Comparison of ENCODE assay signal across 20 mouse cellular contexts in genomic region chr6:42355366-42355765, GRCm38 (mm10). TPM values are rescaled to one million over a fixed set of nuclear protein-coding genes. Genes with fewer than 3 reads are reported as not detected.
"Had no signal": no experiment of that assay in that cellular context is flagged by ENCODE, and none has a peak within 500 bp of the region (broad histone marks: within the 10 kb centered on the region; RNA-seq: fewer than 3 reads in every experiment).

No protein-coding gene starts in this region.

- H3K9me3 ChIP-seq: limb, embryonic 12.5 days; midbrain, embryonic 12.5 days; neural tube, embryonic 15.5 days had no signal

- H3K4me2 ChIP-seq: midbrain, embryonic 12.5 days; neural tube, embryonic 15.5 days had no signal

- H3K27me3 ChIP-seq: limb, embryonic 12.5 days; midbrain, embryonic 12.5 days; neural tube, embryonic 15.5 days had no signal

- H3K27ac ChIP-seq: layer of hippocampus, adult 2 months; liver, embryonic 14.5 days; midbrain, embryonic 12.5 days; neural tube, embryonic 15.5 days had no signal

- H3K4me3 ChIP-seq: layer of hippocampus, adult 2 months; limb, embryonic 12.5 days; midbrain, embryonic 12.5 days; neural tube, embryonic 15.5 days had no signal

- H3K9ac ChIP-seq: limb, embryonic 12.5 days; liver, embryonic 14.5 days; midbrain, embryonic 12.5 days; neural tube, embryonic 15.5 days had no signal

- DNase-seq: kidney, postnatal 10 days; kidney, postnatal 4 days; liver; lung, adult 2 months; right cerebral cortex, adult 18-20 months; right cerebral cortex, postnatal 25 days; thymus, postnatal 36 days had no signal

RNA-seq across cellular contexts. Expression of gene Epha1, which starts 17.7 kb away (rescaled TPM):
- total RNA-seq: layer of hippocampus, adult 2 months had no signal

RNA-seq across cellular contexts. Expression of gene Fam131b, which starts 30.9 kb away (rescaled TPM):
- total RNA-seq: megakaryocyte progenitor cell, adult 5-6 weeks had no signal

RNA-seq across cellular contexts. Expression of gene Tas2r143, which starts 44.7 kb away (rescaled TPM):
- total RNA-seq: layer of hippocampus, adult 2 months; megakaryocyte progenitor cell, adult 5-6 weeks; midbrain, postnatal 0 days had no signal
- polyA plus RNA-seq: kidney, embryonic 14.5 days; limb, embryonic 12.5 days; liver, embryonic 14.5 days; midbrain, embryonic 12.5 days; midbrain, postnatal 0 days; neural tube, embryonic 11.5 days; neural tube, embryonic 15.5 days; small intestine, adult 2 months; stomach, embryonic 16.5 days; thymus, postnatal 0 days had no signal

RNA-seq across cellular contexts. Expression of gene Tas2r135, which starts 49.9 kb away (rescaled TPM):
- total RNA-seq: layer of hippocampus, adult 2 months; left cerebral cortex, postnatal 36 days; megakaryocyte progenitor cell, adult 5-6 weeks; midbrain, postnatal 0 days had no signal
- polyA plus RNA-seq: kidney, embryonic 14.5 days; limb, embryonic 12.5 days; liver, embryonic 14.5 days; midbrain, embryonic 12.5 days; midbrain, postnatal 0 days; neural tube, embryonic 11.5 days; neural tube, embryonic 15.5 days; small intestine, adult 2 months; stomach, embryonic 16.5 days; thymus, postnatal 0 days had no signal
